Mouse (Mus musculus): ENCODE measurements around the gene Jmjd6. TPM values are rescaled to one million over a fixed set of nuclear protein-coding genes. Genes with fewer than 3 reads are reported as not detected.
A peak's percentile ranks its signal among the peaks of the same experiment; 100 is the strongest.

Jmjd6 gene
- polyA plus RNA-seq (2016; fragmentation: Nextera tagmentation; extraction: Ambion mirVana) = 93.4 and 96.9 TPM in 2 replicates

DNA sequence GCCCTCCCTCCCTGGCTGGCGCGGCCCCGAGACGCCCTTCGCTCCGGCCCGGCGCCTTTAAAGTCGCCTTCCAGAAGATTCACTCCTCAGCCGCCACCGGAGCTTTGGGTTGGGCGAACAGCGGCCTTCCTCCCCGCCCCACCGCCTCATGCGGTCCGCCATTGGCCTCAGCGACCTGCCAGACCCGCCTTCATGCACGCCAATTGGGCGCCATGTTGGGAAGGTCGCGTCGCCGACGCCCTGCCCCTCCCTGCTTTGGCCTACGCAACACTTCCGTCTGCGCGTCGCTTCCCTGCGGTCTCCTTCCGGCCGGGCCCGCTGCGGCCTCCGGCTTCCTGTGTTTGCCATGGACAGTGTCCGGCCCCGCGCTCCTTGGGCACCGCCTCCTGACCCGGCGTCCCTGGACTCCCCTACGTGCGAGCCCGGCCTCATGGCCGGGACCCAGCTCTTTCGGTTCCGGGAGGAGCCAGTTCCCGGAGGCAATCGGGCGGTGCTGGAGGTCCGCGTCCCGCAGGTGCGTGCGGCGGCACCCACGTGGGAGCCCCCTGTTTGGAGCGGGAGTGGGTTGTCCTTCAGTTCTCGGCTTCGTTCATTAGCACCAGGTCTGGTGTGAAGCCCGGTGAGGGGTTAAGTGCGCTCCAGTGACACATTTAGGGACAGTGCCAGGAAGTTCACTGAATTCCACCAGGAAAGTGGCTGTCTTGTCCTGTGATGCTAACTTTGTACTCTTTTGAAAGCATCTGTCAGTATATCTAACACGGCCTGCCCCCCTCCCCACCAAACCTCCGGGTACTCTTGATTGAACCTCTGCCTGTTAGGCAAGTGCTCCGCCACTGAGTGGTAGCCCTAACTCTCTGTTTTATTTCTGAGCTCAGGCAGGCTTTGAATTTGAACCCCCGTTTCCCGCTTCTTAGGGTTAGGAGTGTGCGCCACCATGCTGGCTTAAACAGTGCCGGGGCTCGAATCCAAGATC, at the start of gene Jmjd6, which contains the start of gene Mettl23:
Jmjd6 (minus strand) TSS at position 189 of the 973 bp plus-strand sequence.
Mettl23 (plus strand) TSS at position 18 of the 973 bp plus-strand sequence.
- Histone ChIP-seq H3K9me3 (no peaks in the 10 kb centered on the region), H3K27me3 (ENCODE audit: insufficient read depth, poor library complexity, severe bottlenecking) (no peaks in the 10 kb centered on the region), H3K36me3 (peaks cover 54% of the 10 kb centered on the region), H3K27ac (peak within 1 kb of the TSS; percentile 98), H3K4me3 (peak within 1 kb of the TSS; percentile 70), H3K4me1 (replicated peaks) (peaks cover 57% of the 10 kb centered on the region)
- DNase-seq (ENCODE audit: low spot score) = peak; percentile 98
- 1% methylated on average over 72 of the region's 72 CpGs for WGBS

DNA sequence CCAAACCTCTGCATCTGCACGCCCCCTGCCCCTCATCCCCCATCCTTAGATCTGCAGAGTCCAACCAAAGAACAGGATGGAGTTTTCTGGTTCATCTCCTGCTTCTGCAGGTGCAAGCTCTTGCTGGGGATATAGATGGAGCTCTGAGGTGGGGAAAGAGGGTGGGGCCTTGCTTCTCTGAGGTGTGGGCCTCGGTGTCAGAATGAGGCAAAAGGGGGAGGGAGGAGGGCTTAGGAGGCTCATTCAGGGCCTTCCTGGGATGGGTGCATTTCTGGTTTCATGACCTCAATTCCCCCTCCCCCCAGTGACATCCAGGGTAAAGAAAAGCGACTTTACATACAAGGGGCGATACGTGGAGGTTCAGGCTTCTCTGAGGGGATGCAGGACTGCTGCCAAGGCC, 43.9 kb upstream of the Jmjd6 start:
- WGBS = 53% methylated on average over 5 of the region's 5 CpGs
- H3K4me3 ChIP-seq = no peak overlapping the region
- no peak overlapping the region for H3K27ac ChIP-seq
- H3K9me3 ChIP-seq = no peaks in the 10 kb centered on the region
- no peaks in the 10 kb centered on the region for H3K36me3 ChIP-seq
- H3K27me3 ChIP-seq (ENCODE audit: insufficient read depth, poor library complexity, severe bottlenecking) = peaks cover 34% of the 10 kb centered on the region
- peaks cover 17% of the 10 kb centered on the region for H3K4me1 ChIP-seq (replicated peaks)
- no peak for DNase-seq (ENCODE audit: low spot score)

DNA sequence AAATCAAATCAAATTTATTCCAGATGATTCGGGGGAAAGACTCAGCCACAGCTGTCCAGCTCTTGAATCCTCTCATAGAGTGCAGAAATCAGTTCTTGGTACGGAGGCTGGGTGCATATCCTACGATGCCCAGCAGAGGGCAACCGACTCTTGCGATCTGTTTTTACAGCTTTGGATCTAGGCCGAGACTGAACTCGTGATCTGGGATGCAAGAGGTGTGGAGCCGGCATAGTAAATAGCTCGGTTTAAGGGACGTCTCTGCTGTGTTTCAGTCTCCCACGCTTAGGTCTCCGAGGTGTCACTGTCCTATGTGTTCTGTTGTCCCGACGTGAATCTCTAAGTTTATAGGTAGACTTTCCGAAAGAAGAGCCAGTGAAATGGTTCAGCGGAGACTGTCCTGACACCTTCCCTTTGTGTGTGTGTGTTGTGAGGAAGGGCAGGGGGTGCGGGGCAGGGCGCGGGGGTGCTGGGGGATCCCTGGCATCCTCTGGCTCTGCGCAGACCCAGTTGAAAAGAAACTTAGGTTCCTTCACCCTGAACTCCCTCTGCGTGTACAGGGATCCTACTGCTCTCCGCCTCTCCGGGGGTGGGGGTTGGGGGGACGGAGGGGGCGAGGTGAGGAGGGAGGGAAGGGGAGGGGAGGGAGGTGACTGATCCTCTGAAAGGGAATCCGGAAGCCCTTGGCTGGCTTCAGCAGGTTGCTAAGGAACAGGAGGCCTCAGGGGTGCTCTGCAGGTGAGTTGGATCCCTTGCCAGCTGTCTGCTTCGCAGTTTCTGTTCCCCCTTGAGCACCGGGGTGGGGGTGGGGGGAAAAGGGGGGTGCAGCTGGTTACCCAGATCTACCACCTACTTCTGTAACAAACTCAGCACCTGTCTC, 42.3 kb upstream of the Jmjd6 start:
- Histone ChIP-seq H3K9me3 (no peaks in the 10 kb centered on the region), H3K4me3 (peak overlapping the region; percentile 31), H3K27me3 (ENCODE audit: insufficient read depth, poor library complexity, severe bottlenecking) (peaks cover 34% of the 10 kb centered on the region), H3K36me3 (no peaks in the 10 kb centered on the region), H3K4me1 (replicated peaks) (peaks cover 13% of the 10 kb centered on the region), H3K27ac (peak overlapping the region; percentile 66; the same call in 1 of the 2 replicates)
- WGBS = 4% methylated on average over 28 of the region's 28 CpGs
- DNase-seq (ENCODE audit: low spot score) = peak; percentile 88

DNA sequence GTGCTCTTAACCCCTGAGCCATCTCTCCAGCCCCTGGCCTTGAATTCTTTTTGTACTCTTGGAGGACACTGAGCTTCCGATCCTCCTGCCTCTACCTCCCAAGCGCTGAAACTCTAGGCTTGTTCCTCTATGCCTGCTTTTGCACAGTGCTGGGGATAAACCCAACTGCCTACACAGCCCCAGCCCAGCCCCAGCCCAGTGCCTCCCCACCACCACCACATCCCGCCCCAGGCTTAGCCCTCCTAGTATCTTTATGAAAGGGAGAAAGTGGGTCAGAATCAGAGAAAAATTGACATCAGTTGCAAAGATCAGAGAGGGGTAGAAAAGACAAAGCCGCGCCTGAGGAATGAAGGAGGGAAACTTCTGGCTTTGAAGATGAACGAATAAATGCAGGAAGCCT, 40.8 kb upstream of the Jmjd6 start:
- WGBS = 87% methylated on average over 6 of the region's 6 CpGs
- no peaks in the 10 kb centered on the region for H3K36me3 ChIP-seq
- no peak overlapping the region for H3K4me3 ChIP-seq
- H3K4me1 ChIP-seq (replicated peaks) = peaks cover 8% of the 10 kb centered on the region
- peaks cover 34% of the 10 kb centered on the region for H3K27me3 ChIP-seq (ENCODE audit: insufficient read depth, poor library complexity, severe bottlenecking)
- no peak for DNase-seq (ENCODE audit: low spot score)
- H3K9me3 ChIP-seq = no peaks in the 10 kb centered on the region
- H3K27ac ChIP-seq = no peak overlapping the region

DNA sequence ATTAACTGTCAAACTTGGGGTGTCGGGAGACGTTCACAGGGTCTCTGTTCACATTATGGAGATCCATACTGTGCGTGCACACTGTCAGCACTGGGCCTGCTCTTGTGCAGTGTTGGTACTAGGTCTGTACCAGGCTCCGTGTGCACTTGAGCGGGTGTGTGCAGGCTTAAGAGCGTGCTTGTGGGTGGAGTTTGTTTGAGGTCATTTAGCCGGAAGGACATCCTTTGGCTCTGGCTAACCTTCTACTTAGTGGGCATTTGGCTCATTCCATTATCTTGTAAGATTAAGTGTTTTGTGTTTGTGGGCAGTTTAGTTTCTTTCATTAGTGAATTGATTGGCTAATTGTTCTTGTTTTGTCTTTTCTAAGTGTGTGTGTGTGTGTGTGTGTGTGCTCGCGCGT, 39.2 kb upstream of the Jmjd6 start:
- no peak for DNase-seq (ENCODE audit: low spot score)
- WGBS = 88% methylated on average over 10 of the region's 10 CpGs

DNA sequence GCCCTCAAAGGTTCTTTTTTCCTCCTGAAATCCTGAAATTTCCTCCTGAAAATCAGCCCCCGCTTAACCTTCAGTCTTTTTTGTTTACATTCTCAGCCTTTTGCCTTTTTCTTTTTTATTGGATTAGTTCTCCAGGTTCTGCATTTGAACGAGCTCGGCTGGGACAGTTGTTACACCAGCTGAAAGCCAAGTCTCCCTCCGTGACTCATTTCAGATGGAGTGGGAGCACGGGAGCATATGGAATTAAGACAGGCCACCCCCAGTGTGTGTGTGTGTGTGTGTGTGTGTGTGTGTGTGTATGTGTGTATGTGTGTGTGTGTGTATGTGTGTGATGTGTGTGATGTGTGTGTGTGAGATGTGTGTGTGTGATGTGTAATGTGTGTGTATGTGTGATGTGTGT, 38.2 kb upstream of the Jmjd6 start:
- Histone ChIP-seq H3K4me1 (replicated peaks) (peaks cover 8% of the 10 kb centered on the region), H3K36me3 (no peaks in the 10 kb centered on the region), H3K9me3 (no peaks in the 10 kb centered on the region), H3K27me3 (ENCODE audit: insufficient read depth, poor library complexity, severe bottlenecking) (peaks cover 19% of the 10 kb centered on the region), H3K4me3 (no peak overlapping the region), H3K27ac (no peak overlapping the region)
- DNase-seq (ENCODE audit: low spot score) = no peak
- WGBS = 77% methylated on average over 5 of the region's 5 CpGs

More for the DNA sequence above, 39.2 kb upstream of the Jmjd6 start:
- H3K4me3 ChIP-seq = no peak overlapping the region
- no peak overlapping the region for H3K27ac ChIP-seq
- peaks cover 28% of the 10 kb centered on the region for H3K27me3 ChIP-seq (ENCODE audit: insufficient read depth, poor library complexity, severe bottlenecking)
- H3K4me1 ChIP-seq (replicated peaks) = peaks cover 8% of the 10 kb centered on the region
- no peaks in the 10 kb centered on the region for H3K36me3 ChIP-seq
- H3K9me3 ChIP-seq = no peaks in the 10 kb centered on the region

DNA sequence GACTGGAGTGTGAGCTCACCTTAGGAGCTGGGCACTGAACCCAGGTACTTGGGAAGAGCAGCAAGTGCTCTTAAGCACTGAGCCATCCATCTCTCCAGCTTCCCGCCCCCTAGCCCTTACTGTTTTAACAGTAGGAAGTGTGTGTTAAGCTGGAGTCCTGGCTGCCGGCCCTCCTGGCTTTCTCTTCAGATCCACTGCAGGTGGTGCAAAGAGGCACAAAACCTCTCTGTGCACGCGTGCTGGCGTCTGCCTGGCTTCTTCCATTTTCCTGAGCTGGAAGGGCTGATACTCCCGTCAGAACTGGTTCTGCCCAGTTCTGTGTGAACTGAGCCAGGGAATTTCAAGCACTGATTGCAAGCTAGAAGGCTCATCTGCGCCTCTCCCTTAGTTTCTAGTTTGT, 37.6 kb upstream of the Jmjd6 start:
- Histone ChIP-seq H3K4me3 (no peak overlapping the region), H3K36me3 (no peaks in the 10 kb centered on the region), H3K9me3 (no peaks in the 10 kb centered on the region), H3K27ac (no peak overlapping the region), H3K27me3 (ENCODE audit: insufficient read depth, poor library complexity, severe bottlenecking) (peaks cover 13% of the 10 kb centered on the region), H3K4me1 (replicated peaks) (peaks cover 6% of the 10 kb centered on the region)
- no peak for DNase-seq (ENCODE audit: low spot score)
- WGBS = 64% methylated on average over 7 of the region's 7 CpGs

DNA sequence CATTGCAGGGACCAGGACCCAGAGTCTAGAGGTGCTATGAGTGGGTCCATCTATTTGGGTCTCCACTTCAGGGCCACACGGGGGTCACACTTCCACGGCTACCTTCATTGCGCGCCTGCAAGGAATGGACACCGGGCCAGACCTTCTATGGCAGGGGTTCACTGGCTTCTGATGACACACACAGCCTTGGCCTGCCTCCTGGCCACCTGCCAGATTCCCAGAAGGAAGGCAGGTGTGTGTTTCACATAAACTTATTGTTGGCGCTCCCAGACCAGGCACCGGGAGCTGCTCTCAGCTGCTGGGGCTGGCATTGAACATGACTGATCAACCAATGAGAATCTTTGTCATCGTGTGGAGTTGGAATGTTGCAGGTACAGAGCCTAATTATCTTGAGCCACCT, 35.2 kb upstream of the Jmjd6 start:
- Histone ChIP-seq H3K4me3 (no peak overlapping the region), H3K4me1 (replicated peaks) (no peaks in the 10 kb centered on the region), H3K36me3 (peaks cover 17% of the 10 kb centered on the region), H3K27ac (no peak overlapping the region), H3K27me3 (ENCODE audit: insufficient read depth, poor library complexity, severe bottlenecking) (no peaks in the 10 kb centered on the region), H3K9me3 (no peaks in the 10 kb centered on the region)
- WGBS = 95% methylated on average over 8 of the region's 8 CpGs
- no peak for DNase-seq (ENCODE audit: low spot score)

DNA sequence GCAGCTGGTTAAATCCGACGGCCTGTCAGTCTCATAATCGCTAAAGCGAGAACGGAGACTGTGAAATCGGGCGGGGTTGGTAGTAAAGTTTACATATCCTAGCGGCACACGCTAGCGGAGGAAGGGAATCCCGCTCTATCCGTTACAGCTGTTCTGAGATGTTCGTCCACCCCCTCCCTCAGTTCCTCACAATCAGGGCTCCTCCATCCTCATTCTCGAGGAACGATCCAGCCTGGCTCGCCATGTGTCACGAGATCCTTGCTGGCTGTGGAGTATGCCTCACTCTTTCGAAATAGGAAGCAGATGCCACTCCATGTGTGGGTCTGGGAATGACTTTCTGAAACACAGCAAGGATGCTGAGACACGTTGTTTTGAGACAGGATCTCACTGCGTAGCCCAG, 30.7 kb upstream of the Jmjd6 start:
- no peak overlapping the region for H3K27ac ChIP-seq
- H3K27me3 ChIP-seq (ENCODE audit: insufficient read depth, poor library complexity, severe bottlenecking) = no peaks in the 10 kb centered on the region
- H3K36me3 ChIP-seq = peaks cover 49% of the 10 kb centered on the region
- no peak for DNase-seq (ENCODE audit: low spot score)
- H3K4me1 ChIP-seq (replicated peaks) = no peaks in the 10 kb centered on the region
- H3K4me3 ChIP-seq = no peak overlapping the region
- H3K9me3 ChIP-seq = no peaks in the 10 kb centered on the region
- 92% methylated on average over 20 of the region's 20 CpGs for WGBS

DNA sequence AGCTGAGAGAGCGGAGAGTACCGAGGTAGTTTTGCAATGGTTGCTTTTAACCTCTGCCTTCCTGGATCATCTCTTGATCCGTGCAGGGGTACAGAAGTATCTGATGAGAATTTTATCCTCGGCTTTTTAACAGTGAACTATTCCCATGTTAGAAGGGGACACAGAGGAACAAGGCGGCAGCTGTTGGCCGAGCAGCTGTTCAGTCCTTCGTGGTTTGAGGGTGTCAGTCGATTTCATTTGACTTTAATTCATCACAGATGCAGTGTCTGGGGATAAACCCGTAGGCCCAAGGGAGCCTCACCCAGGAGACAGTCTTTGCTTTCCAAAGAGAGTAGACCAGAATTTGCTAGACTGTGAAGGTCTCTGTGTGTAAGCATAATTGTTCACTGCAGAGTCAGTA, 28.3 kb upstream of the Jmjd6 start:
- 91% methylated on average over 9 of the region's 9 CpGs for WGBS
- Histone ChIP-seq H3K27me3 (ENCODE audit: insufficient read depth, poor library complexity, severe bottlenecking) (no peaks in the 10 kb centered on the region), H3K9me3 (no peaks in the 10 kb centered on the region), H3K4me3 (no peak overlapping the region), H3K36me3 (peaks cover 64% of the 10 kb centered on the region), H3K27ac (no peak overlapping the region), H3K4me1 (replicated peaks) (no peaks in the 10 kb centered on the region)
- no peak for DNase-seq (ENCODE audit: low spot score)

DNA sequence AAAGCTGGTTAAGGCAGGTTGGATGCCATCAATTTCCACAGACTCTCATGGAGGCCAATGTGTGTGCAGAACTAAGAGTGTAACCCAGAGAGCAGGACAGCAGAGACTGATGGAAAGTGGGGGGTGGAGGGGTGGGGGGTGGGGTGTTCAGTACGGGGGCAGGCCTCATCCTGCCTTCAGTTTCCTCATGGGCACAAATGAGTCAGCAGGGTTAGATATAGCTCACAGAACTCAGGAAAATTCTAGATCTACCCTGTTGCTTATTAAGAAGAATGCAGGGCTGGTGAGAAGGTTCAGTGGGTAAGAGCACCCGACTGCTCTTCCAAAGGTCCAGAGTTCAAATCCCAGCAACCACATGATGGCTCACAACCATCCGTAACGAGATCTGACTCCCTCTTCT, 26.4 kb upstream of the Jmjd6 start:
- no peaks in the 10 kb centered on the region for H3K9me3 ChIP-seq
- no peak overlapping the region for H3K4me3 ChIP-seq
- no peak overlapping the region for H3K27ac ChIP-seq
- H3K4me1 ChIP-seq (replicated peaks) = no peaks in the 10 kb centered on the region
- WGBS = 89% methylated on average over 4 of the region's 4 CpGs
- H3K27me3 ChIP-seq (ENCODE audit: insufficient read depth, poor library complexity, severe bottlenecking) = no peaks in the 10 kb centered on the region
- no peak for DNase-seq (ENCODE audit: low spot score)
- H3K36me3 ChIP-seq = peaks cover 77% of the 10 kb centered on the region

DNA sequence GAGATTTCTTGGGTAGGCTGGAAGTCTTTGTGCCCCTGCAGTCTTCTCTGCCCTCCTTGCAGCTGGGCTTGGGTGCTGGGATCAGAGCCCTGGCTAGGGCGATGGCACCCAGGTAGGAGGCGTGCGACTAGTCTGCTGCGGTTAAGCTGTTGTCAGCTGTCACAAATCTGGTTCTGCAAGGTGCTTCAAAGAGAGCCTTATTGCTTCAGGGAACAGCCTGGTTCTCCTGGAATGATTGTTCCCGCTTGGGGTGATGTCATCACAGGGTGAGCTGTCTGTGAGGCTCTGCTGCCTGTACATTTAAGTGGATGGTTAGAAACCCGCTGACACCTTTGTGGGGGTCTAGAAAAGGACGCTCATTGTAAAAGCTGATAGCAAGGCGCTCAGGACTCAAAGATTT, 26.0 kb upstream of the Jmjd6 start:
- no peak for DNase-seq (ENCODE audit: low spot score)
- WGBS = 91% methylated on average over 8 of the region's 8 CpGs
- Histone ChIP-seq H3K4me3 (no peak overlapping the region), H3K4me1 (replicated peaks) (no peaks in the 10 kb centered on the region), H3K36me3 (peaks cover 77% of the 10 kb centered on the region), H3K27me3 (ENCODE audit: insufficient read depth, poor library complexity, severe bottlenecking) (no peaks in the 10 kb centered on the region), H3K9me3 (no peaks in the 10 kb centered on the region), H3K27ac (no peak overlapping the region)

DNA sequence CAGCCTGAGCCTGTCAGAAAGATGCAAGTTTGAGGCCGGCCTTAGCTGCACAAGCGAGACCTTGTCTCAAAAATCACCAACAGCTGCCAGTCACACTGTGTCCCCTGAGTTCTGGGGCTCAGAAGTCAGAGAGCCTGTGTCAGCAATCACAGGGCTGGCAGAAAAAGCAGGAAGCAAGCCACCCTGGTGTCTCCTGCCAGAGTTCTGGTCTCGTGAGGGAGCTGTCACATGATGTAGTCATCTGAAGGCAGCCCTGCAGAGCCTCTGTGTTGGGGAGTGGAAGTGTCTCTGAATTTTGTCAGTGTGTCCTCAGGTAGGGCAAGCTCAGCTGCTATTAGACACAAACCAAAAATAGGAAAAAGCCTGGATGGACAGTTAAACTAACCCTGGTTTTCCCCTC, 24.9 kb upstream of the Jmjd6 start:
- Histone ChIP-seq H3K9me3 (no peaks in the 10 kb centered on the region), H3K27ac (no peak overlapping the region), H3K36me3 (peaks cover 77% of the 10 kb centered on the region), H3K27me3 (ENCODE audit: insufficient read depth, poor library complexity, severe bottlenecking) (no peaks in the 10 kb centered on the region), H3K4me1 (replicated peaks) (no peaks in the 10 kb centered on the region), H3K4me3 (no peak overlapping the region)
- no peak for DNase-seq (ENCODE audit: low spot score)
- 76% methylated on average over 3 of the region's 3 CpGs for WGBS

All from hindbrain, embryonic 10.5 days (tissue).